ENCODE assay signal across 8 mouse cellular contexts in genomic region chr11:113788183-113788789, GRCm38 (mm10). TPM values are rescaled to one million over a fixed set of nuclear protein-coding genes. Genes with fewer than 3 reads are reported as not detected.
A peak's percentile ranks its signal among the peaks of the same experiment; 100 is the strongest.
DNase-seq lines count a peak whose midpoint lies in the region; ATAC-seq lines count a peak whose summit lies in the region.

No protein-coding gene starts in this region.

- H3K9ac ChIP-seq in neural tube, embryonic 12.5 days, result no peak overlapping the region
- H3K9ac ChIP-seq in neural tube, embryonic 15.5 days (replicated peaks), result no peak overlapping the region
- no peak overlapping the region for H3K9ac ChIP-seq in forebrain, embryonic 16.5 days (replicated peaks; ENCODE audit: low read depth, low read length)

- no peaks in the 10 kb centered on the region for H3K27me3 ChIP-seq in neural tube, embryonic 12.5 days (replicated peaks)
- no peaks in the 10 kb centered on the region for H3K27me3 ChIP-seq in neural tube, embryonic 15.5 days (replicated peaks)
- H3K27me3 ChIP-seq in forebrain, embryonic 16.5 days (replicated peaks; ENCODE audit: control insufficient read depth, insufficient read depth, low read length), result no peaks in the 10 kb centered on the region

- 78% methylated on average over 2 of the region's 2 CpGs for WGBS in neural tube, embryonic 12.5 days
- 75% methylated on average over 2 of the region's 2 CpGs for WGBS in neural tube, embryonic 15.5 days
- 75% methylated on average over 2 of the region's 2 CpGs for WGBS in forebrain, embryonic 16.5 days

- H3K9me3 ChIP-seq in neural tube, embryonic 12.5 days, result no peaks in the 10 kb centered on the region
- H3K9me3 ChIP-seq in neural tube, embryonic 15.5 days (replicated peaks), result no peaks in the 10 kb centered on the region
- H3K9me3 ChIP-seq in forebrain, embryonic 16.5 days (ENCODE audit: control insufficient read depth, low read length), result no peaks in the 10 kb centered on the region

- H3K4me3 ChIP-seq in neural tube, embryonic 12.5 days, result no peak overlapping the region
- no peak overlapping the region for H3K4me3 ChIP-seq in neural tube, embryonic 15.5 days (replicated peaks)
- no peak overlapping the region for H3K4me3 ChIP-seq in forebrain, embryonic 16.5 days (replicated peaks; ENCODE audit: low read length)

- peaks cover 5% of the 10 kb centered on the region; the same call in 1 of the 2 replicates for H3K36me3 ChIP-seq in neural tube, embryonic 12.5 days
- no peaks in the 10 kb centered on the region for H3K36me3 ChIP-seq in neural tube, embryonic 15.5 days
- H3K36me3 ChIP-seq in forebrain, embryonic 16.5 days (ENCODE audit: control insufficient read depth, insufficient read depth), result no peaks in the 10 kb centered on the region

- H3K4me1 ChIP-seq in neural tube, embryonic 12.5 days, result peaks cover 62% of the 10 kb centered on the region
- H3K4me1 ChIP-seq in neural tube, embryonic 15.5 days, result peaks cover 33% of the 10 kb centered on the region
- H3K4me1 ChIP-seq in forebrain, embryonic 16.5 days (replicated peaks; ENCODE audit: control insufficient read depth, insufficient read depth, low read length), result peaks cover 53% of the 10 kb centered on the region

- H3K27ac ChIP-seq in neural tube, embryonic 12.5 days, result no peak overlapping the region; the same call in 1 of the 2 replicates
- no peak overlapping the region for H3K27ac ChIP-seq in neural tube, embryonic 15.5 days (replicated peaks)
- peak overlapping the region; percentile 44 for H3K27ac ChIP-seq in forebrain, embryonic 16.5 days (ENCODE audit: low read length)

- peak; percentile 74 to 84 for DNase-seq in kidney, postnatal 36 days
- DNase-seq in urinary bladder, postnatal 10 days (ENCODE audit: low spot score), result no peak
- DNase-seq in adrenal gland, postnatal 14 days, result no peak

- H3K4me2 ChIP-seq in neural tube, embryonic 12.5 days (replicated peaks), result 0 out of 2 replicates have a peak overlapping the region, but pooled peaks have one; percentile 5
- no peak overlapping the region for H3K4me2 ChIP-seq in neural tube, embryonic 15.5 days
- no peak overlapping the region for H3K4me2 ChIP-seq in forebrain, embryonic 16.5 days (ENCODE audit: low read length)

- ATAC-seq in neural tube, embryonic 12.5 days (ENCODE audit: low FRiP score, low read depth), result no peak
- ATAC-seq in neural tube, embryonic 15.5 days (ENCODE audit: low FRiP score), result no peak
- ATAC-seq in forebrain, embryonic 16.5 days, result no peak
- ATAC-seq in neutrophil, adult 5-6 weeks (ENCODE audit: extremely low read depth, insufficient number of reproducible peaks, low FRiP score, poor library complexity, severe bottlenecking), result peak; percentile 72
- no peak for ATAC-seq in frontal cortex, adult (ENCODE audit: low TSS enrichment)

RNA-seq across cellular contexts. Expression of gene Cdc42ep4, which starts 36.6 kb away (rescaled TPM):
- 95.8 TPM in 2 replicates for polyA plus RNA-seq in neural tube, embryonic 12.5 days (2016; fragmentation: Nextera tagmentation; extraction: Ambion mirVana)
- polyA plus RNA-seq in neural tube, embryonic 15.5 days (2015; fragmentation: Nextera tagmentation; extraction: Ambion mirVana), result 58.1 and 58.6 TPM in 2 replicates
- polyA plus RNA-seq in forebrain, embryonic 16.5 days (2015; fragmentation: Nextera tagmentation; extraction: Ambion mirVana), result 99.9 and 100 TPM in 2 replicates
- 14.5 and 17.9 TPM in 2 replicates for total RNA-seq in neutrophil, adult 5-6 weeks (2017)
- 76.8 and 82.7 TPM in 2 replicates for total RNA-seq in adrenal gland, postnatal 14 days (2021)

Comparison
In these comparisons a context has a peak if more than half of its experiments do, and no peak if none do; other contexts are left out.
1. DNase-seq: peak in kidney, postnatal 36 days (2 of 2); none in urinary bladder, postnatal 10 days (single experiment) and adrenal gland, postnatal 14 days (single experiment).